Mouse (Mus musculus): Measurements from ENCODE around the gene Espn.

Gene Espn

DNA sequence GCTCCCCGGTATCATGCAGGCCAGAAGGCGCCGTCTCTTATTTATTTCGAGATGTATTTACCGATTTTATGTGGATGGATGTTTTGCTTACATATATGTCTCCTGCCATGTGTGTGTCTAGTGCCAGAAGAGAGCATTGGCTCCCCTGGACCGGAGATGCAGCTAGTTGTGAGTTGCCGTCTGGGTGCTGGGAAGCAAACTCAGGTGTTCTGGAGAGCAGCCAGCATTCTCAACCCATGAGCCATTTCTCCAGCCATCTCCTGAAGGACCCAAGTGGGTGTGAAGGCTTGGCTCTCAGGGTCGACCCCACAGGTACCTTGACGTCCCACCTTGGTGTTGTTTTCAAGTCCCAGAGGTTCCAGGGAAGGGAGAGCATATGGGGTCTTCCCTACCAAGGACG lies 30.0 kb upstream of the Espn start:
- in situ Hi-C loops (cut with MboI; ENCODE audit: unreplicated experiment in 2 of 2), result loop anchor here (25.0 kb wide), 2 partner anchors 1780 to 1980 kb away; partner anchors contain the start of genes A430005L14Rik (in 1 of the 2), Megf6 (in 1 of the 2) and Tprgl (in 1 of the 2)

DNA sequence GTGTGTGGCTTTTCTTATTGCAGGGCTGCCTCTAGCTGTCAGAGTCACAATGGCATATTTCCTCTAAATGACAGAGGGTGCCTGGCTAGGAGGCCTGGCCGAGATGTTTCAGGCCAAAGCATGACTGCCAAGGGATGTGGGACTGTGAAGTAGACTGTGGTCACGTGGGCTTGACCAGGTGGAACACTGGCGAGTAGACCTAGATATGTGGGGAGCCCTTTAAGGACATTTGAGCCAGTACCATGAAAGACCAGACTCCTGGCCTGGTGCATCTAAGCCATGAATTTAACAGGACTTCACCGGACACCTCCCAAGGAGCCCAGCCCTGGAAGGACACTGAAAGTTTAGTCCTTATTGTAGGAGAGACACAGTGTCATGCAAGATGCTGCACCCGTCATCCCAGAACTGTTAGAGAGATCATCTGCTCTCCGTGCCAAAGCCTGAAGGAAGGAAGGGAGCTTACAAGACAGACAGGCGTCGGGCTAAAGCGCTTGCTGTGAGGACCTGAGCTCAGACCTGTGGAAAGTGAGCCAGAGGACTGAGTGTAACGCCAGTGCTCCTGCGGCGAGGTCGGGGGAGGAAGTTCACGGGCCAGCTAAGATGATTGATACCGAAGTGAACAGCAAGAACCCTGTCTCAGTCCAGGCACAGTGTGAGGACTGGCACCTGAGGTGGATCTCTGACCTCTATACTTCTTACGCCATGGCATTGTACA lies 27.9 kb upstream of the Espn start:
- in situ Hi-C loops (cut with MboI; ENCODE audit: unreplicated experiment in 2 of 2), result loop anchor here (10.0 to 25.0 kb wide), 5 partner anchors 255 to 1982 kb away; partner anchors contain the start of genes A430005L14Rik (in 1 of the 2), Megf6 (in 1 of the 2), Tprgl (in 1 of the 2) and Trp73 (in 1 of the 2)

DNA sequence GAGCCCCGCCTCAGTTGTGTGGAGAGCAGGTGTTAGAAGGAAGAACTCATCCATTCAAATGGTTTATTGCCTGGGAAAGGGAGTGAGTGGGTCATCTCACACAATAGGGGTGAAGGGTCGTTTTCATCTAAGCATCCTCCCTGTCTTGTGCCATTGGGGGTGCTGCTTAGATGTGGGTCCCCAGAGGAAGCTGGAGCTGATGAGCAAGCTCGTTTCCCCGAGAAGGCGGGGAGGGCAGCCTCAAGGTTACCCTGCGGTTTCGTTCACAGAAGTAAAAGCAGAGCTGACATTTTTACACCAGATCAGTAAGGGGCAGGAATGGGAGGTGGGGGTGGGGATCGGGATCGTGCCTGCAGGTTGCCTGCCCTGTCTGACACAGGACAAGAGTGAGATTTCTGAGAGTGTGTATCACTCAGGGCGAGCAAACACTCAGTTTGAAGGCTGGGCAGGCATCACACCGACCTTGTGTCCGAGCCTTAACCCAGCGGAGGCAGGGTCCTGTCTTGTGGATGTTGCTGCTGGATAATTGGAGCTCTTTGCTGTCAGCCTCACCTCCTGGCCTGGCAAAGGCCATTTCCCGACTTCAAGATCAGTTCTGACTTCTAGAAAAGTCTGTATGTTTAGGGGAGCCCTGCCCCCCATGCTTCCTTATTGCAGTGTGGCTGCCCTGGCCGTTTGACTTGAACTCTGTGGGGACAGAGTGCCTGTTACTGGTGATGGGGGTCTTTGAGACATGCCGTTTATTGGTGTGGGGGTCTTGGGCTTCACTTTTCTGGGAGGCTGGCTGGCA lies 26.9 kb upstream of the Espn start:
- in situ Hi-C loops (cut with MboI; ENCODE audit: unreplicated experiment in 2 of 2), result loop anchor here (10.0 to 25.0 kb wide), 5 partner anchors 256 to 1983 kb away; partner anchors contain the start of genes A430005L14Rik (in 1 of the 2), Megf6 (in 1 of the 2), Tprgl (in 1 of the 2) and Trp73 (in 1 of the 2)

DNA sequence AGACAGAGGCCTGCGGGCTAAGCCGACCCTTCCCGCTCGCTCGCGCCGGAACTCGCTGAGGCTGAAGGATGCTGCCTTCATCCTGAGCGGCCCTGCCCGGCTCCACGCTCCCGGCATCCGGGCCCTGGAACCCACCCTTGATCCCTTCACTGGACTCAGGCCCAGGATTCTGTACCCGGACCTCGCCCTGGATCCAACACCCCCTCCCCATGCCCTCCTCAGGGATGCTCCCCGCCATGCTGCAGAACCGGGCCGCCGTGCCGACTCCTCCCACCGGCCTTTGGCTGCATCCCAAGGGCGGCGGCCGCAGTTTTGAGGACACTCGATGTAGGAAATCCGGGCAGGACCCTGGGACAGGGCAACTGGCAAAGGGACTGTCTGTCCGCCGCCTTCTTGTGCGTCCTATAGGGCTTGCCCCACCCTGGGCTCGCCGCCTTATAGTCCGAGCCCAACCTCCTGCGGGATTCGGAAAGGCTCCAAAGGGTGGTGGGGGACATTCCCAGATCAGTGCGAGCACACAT lies 26.2 kb upstream of the Espn start:
- in situ Hi-C loops (cut with MboI; ENCODE audit: unreplicated experiment in 2 of 2), result loop anchor here (10.0 to 25.0 kb wide), 5 partner anchors 256 to 1984 kb away; partner anchors contain the start of genes A430005L14Rik (in 1 of the 2), Megf6 (in 1 of the 2), Tprgl (in 1 of the 2) and Trp73 (in 1 of the 2)

DNA sequence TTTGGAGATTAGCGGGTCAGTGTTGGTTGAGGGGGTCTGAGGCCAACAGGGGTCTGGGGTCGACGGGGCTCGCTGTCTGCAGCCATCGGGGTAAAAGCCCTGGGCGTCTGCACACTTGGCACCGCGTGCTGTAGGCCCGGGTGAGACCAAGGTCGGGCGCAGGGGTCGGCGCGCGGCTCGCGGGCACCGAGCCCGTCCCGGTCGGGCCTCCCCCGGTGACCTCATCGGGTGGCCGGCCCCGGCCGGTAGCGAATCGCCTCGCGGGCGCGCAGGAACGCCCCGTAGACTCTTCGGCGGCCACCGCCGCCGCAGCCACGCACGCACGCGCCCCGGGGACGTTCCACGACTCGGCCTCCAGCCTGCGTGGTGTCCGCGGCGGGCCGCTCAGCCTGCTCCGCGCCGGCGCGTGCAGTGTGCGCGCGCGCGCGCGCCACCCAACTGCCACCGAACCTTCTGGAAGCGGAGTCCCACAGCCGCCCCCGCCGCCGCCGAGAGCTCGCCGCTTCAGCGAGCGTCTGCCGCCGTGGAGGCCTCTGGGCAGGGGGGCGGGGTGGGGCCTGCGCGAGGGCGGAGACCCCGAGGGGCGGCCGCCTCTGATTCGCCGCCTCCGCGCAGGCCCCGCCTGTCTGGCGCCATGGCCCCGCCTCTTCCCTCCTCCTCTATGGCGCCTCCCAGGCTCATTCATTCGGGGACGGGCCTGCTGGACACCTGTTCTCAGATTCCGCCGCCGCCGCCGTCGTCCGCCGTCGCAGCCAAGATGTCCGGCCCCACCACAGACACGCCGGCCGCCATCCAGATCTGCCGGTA lies 25.6 kb upstream of the Espn start, which contains the start of gene Acot7:
Acot7 (plus strand) TSS at position 598 of the 807 bp plus-strand sequence.
- in situ Hi-C loops (cut with MboI; ENCODE audit: unreplicated experiment in 2 of 2), result loop anchor here (10.0 to 25.0 kb wide), 5 partner anchors 257 to 1985 kb away; partner anchors contain the start of genes A430005L14Rik (in 1 of the 2), Megf6 (in 1 of the 2), Tprgl (in 1 of the 2) and Trp73 (in 1 of the 2)

DNA sequence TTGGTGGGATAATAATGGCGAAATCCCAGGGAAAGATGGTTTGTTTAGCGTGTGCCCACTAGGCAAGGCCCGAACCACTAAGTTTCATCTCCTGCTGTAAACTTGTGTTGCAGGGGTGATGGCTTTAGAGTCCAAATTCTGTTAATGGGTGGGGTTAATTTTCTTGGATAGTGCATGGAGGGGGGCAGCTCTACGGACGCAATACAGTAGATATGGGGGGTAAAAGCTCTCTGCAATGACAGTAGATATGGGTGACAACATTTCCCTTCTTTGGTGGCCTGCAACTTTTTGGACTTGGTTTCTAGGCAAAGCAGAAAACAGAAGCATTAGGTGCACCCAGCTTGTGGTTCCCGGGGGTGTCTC lies 25.0 kb upstream of the Espn start:
- in situ Hi-C loops (cut with MboI; ENCODE audit: unreplicated experiment in 2 of 2), result loop anchor here (10.0 to 25.0 kb wide), 5 partner anchors 258 to 1985 kb away; partner anchors contain the start of genes A430005L14Rik (in 1 of the 2), Megf6 (in 1 of the 2), Tprgl (in 1 of the 2) and Trp73 (in 1 of the 2)

DNA sequence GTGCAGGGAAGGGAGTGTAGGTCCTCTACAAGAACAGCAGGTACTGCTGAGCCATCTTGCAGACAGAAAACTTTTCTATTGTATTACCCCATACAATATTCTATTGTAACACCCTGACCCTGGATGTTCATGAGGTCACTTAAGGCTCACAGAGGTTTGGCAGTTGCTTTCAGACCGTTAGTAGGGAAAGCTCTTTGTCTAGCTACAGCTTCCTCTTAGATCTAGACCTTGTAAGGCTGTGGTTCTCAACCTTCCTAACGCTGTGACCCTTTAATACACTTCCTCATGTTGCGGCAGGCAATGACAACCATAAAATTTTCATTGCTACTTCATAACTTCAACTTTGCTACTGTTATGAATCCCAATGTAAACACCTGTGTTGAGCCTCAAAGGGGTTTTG lies 24.5 kb upstream of the Espn start:
- in situ Hi-C loops (cut with MboI; ENCODE audit: unreplicated experiment in 2 of 2), result loop anchor here (10.0 to 25.0 kb wide), 5 partner anchors 258 to 1986 kb away; partner anchors contain the start of genes A430005L14Rik (in 1 of the 2), Megf6 (in 1 of the 2), Tprgl (in 1 of the 2) and Trp73 (in 1 of the 2)

DNA sequence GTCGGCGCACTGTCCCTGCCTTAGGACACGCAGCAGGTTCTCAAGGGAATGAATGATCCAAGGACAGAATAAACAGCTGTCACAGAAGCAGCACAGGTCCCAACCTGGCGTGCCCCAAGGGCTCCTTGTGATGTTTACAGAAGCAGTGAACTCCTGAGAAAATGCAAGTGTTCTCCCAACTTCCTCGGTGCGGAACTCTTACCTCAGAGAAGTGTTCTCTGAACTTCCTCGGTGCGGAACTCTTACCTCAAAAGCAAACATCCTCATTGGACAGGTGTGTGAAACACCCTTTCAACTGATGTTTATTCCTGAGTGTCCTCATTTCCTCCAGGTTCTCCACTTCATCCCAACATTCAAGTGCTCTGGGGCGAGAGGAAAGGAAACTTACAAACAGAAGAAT lies 21.8 kb upstream of the Espn start:
- in situ Hi-C loops (cut with MboI; ENCODE audit: unreplicated experiment in 2 of 2), result loop anchor here (5.0 to 25.0 kb wide), 9 partner anchors 38 to 1971 kb away; partner anchors contain the start of genes A430005L14Rik (in 1 of the 2), Rpl22 (in 1 of the 2), Trp73 (in 1 of the 2) and Wrap73 (in 1 of the 2)

DNA sequence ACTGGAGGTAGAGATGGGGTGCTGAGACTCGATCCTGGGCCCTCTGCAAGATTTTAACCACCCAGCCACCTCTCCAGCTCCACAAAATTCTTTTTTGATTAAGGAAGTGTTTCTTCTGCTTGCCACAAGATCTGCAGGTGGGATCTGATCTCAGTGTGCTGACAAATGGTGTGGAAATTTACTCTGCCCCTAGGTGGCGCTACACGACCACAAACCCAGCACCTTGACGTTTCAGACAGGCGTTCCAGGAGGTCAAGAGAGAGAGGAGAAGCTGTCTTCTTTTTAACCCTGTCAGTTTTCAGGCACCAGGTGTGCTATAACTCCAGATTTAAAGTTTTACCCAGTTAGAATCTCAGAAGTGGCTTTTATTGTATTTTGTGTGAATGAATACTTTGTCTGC lies 20.9 kb upstream of the Espn start:
- in situ Hi-C loops (cut with MboI; ENCODE audit: unreplicated experiment in 2 of 2), result loop anchor here (5.0 to 25.0 kb wide), 9 partner anchors 39 to 1972 kb away; partner anchors contain the start of genes A430005L14Rik (in 1 of the 2), Rpl22 (in 1 of the 2), Trp73 (in 1 of the 2) and Wrap73 (in 1 of the 2)

DNA sequence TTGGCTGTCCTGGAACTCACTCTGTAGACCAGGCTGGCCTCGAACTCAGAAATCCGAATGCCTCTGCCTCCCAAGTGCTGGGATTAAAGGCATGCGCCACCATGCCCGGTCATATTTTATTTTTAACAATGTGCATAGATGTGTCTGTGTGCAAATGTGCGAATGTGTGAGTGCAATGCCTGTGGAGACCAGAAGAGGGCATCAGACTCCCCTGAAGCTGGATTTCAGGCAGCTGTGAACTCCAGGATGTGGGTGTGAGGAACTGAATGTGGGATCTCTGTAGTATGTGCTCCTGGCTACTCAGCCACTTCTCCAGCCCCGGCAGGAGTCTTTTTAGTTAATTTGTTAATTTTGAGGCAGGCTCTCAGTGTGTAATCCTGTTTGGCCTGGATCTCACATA lies 19.4 kb upstream of the Espn start:
- in situ Hi-C loops (cut with MboI; ENCODE audit: unreplicated experiment in 2 of 2), result loop anchor here (5.0 to 25.0 kb wide), 9 partner anchors 41 to 1973 kb away; partner anchors contain the start of genes A430005L14Rik (in 1 of the 2), Rpl22 (in 1 of the 2), Trp73 (in 1 of the 2) and Wrap73 (in 1 of the 2)

DNA sequence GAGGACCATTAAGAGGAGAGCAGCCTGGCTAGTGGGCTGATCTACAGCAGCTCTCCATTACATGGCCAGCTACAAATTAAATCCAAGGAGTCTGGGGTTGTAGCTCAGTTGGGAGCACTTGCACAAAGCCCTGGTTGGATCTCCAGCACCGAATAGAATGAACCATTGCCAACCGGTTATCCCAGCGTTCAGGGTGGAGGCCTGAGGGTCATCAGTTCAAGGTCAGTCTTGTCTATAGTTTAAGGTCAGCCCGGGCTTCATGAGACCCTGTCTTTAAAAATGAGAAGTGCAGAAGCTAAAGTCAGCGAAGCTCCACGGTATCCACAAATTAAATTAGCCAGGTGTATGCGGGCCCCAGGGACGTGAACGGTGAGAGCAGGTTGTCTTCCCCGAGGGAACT lies 18.1 kb upstream of the Espn start:
- in situ Hi-C loops (cut with MboI; ENCODE audit: unreplicated experiment in 2 of 2), result loop anchor here (5.0 to 25.0 kb wide), 9 partner anchors 42 to 1975 kb away; partner anchors contain the start of genes A430005L14Rik (in 1 of the 2), Rpl22 (in 1 of the 2), Trp73 (in 1 of the 2) and Wrap73 (in 1 of the 2)

DNA sequence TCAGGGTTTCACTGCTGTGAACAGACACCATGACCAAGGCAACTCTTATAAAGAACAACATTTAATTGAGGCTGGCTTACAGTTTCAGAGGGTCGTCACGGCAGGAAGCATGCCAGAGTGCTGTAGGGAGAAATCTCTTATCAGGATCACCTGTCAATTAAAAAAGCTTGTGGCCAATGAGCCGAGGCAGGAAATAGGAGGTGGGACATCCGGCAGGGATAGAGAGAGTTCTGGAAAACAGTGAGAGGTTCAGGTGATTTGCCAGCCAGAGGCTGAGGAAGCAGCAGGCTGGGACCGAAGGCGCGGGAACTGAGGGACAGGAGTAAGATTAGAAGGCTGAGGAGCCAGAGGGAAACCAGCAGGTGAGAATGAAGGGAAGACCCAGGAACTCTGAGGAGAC lies 16.9 kb upstream of the Espn start:
- in situ Hi-C loops (cut with MboI; ENCODE audit: unreplicated experiment in 2 of 2), result loop anchor here in 1 of 2 experiments (25.0 kb wide), 1 partner anchor 1793 kb away; the partner anchor contains the start of gene A430005L14Rik

DNA sequence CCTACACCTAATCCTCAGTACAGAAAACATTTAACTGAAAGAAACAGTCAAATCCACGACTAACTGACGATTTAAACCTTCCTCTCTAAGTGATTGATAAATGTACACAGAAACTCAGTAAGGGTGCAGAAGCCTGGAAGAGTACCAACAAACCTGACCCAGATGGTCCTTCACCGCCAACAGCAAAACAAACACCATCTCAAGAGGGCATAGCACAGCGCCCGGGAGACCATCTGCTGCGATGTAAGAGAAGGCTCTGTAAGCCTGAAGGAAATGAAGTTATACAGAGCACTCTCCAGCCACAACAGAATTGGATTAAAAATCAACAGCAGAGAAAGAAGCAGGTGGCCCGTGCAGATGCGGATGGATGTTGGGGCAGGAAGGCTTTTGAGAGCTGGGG lies 15.9 kb upstream of the Espn start:
- in situ Hi-C loops (cut with MboI; ENCODE audit: unreplicated experiment in 2 of 2), result loop anchor here in 1 of 2 experiments (25.0 kb wide), 1 partner anchor 1794 kb away; the partner anchor contains the start of gene A430005L14Rik

DNA sequence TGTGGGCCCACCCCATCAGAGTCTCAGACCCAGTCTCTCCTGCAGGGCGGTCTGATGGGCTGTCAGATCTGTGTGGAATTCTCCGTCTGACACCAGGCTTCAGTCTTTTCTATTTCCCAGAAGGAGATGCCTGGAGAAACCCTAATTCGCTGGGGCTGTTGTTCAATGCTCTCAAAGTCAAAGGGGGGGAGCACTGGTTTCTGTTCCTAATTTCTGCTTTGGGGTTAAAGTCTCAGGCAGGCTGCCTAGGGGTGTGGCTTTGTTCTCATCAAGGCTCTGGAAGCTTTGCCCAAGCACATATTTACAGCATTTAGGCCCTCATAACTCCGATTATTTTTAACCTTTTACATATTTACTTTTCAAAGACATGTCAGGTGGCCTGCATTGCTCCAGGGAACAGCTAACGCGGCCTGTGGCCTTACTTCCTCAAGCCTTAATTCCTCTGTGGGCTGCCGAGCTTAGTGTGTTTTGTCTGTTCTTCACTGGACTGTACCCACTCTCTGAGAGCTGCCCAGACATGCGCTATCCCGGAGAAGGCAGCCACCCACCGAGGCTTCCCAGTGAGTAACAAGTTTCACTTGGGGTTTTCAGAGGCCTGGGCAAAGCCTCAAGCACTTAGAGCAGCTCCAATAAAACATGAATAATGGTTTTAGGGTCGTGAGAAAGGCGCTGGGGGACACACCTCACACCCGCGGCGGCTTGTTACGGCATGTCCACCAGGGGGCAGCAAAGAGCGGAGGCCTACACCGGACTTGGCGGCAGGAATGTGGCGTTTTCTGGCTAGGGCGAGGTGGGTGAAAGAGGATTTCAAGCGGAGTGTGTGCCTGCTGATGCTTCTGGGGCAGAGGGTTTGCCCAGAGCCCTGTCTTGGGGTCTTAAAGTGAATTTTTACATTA lies 13.1 kb upstream of the Espn start:
- in situ Hi-C loops (cut with MboI; ENCODE audit: unreplicated experiment in 2 of 2), result loop anchor here in 1 of 2 experiments (25.0 kb wide), 1 partner anchor 1797 kb away; the partner anchor contains the start of gene A430005L14Rik

DNA sequence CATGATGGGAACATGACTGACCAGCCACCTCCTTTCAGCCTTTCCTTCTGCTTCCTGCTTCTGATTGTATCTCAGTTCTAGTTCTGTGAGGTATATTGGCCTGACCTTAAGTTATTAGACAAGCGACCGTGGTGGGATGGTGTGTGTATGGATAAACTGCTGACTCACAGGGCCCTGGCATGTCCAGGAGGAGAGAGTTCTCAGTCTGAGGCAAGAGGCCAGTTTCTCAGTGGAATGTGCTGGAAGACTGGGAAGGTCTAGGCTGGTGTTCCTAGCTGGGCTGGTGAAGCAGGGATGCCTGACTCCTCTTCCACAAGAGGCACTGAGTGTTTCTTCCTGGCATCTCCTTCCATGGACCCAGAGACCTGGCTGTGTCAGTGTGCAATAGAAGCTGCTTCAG lies 10.6 kb upstream of the Espn start:
- in situ Hi-C loops (cut with MboI; ENCODE audit: unreplicated experiment in 2 of 2), result loop anchor here in 1 of 2 experiments (25.0 kb wide), 1 partner anchor 1800 kb away; the partner anchor contains the start of gene A430005L14Rik

DNA sequence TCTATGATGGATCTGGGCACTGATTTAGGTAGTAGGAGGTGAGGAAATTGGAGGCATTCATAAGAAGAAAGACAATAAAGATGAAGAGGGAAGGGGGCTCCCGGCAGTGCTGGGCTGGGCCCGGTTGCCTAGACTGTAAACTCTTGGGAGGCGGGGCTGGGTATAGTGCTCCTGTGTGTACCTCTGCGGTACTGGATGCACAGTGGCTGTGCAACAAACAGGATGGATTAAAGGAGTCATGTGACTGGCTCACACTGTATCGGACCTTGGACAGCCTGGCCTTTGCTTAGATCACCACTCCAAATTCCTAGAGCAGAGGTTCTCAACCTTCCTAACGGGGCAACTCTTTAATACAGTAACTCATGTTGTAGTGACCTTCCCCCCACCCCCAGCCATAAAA lies 9.4 kb upstream of the Espn start:
- in situ Hi-C loops (cut with MboI; ENCODE audit: unreplicated experiment in 2 of 2), result loop anchor here in 1 of 2 experiments (25.0 kb wide), 1 partner anchor 1801 kb away; the partner anchor contains the start of gene A430005L14Rik

DNA sequence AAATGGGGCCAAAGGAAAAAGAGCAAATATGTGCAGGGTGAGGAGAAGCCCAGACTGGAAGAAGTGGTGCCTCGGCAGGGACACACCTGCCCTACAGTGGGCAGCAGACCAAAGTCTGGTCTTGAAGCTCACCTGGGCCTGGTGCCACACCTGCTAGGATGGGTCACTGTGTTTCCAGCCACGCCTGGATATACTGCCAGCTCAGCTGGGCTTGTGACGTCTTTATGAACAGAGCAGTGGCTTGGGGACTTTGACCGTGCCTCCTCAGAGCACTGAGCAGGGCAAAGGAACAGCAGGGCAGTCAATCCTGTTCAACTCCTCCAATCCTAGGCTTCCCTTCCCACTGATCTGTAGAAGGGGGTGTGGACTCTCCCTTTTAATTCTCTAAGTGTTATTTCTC lies 8.6 kb upstream of the Espn start:
- in situ Hi-C loops (cut with MboI; ENCODE audit: unreplicated experiment in 2 of 2), result loop anchor here in 1 of 2 experiments (25.0 kb wide), 1 partner anchor 1802 kb away; the partner anchor contains the start of gene A430005L14Rik

Measured in v-Abl transformed pro-B cells (cell line).